Mouse (Mus musculus) heart, embryonic 14.5 days (tissue): Measurements from ENCODE around the gene 4930502E18Rik. TPM values are rescaled to one million over a fixed set of nuclear protein-coding genes. Genes with fewer than 3 reads are reported as not detected.

Source experiments
- ATAC-seq: fragments of 200-750 bp; cut with Nextera tagmentation; 2 replicates; pipeline ENCODE4 v1.8.0; 2017; ENCODE audit warnings: low read depth, moderate TSS enrichment; ENCODE audit not compliant: insufficient number of reproducible peaks, insufficient read depth, low FRiP score
- H3K27ac ChIP-seq, 2 experiments: fragments of 200-500 bp in 1 of 2; fragments of 300-500 bp in 1 of 2; sonication (generic) in 1 of 2; replicated peaks in 1 of 2; 2 replicates each; pipeline ENCODE4 v1.5.1; 2012 to 2014; ENCODE audit warnings: low read depth in 2 of 2, low read length in 2 of 2, control low read depth in 1 of 2, mild to moderate bottlenecking in 1 of 2, mixed read lengths in 1 of 2; ENCODE audit not compliant: control insufficient read depth in 1 of 2, insufficient read depth in 1 of 2
- H3K27me3 ChIP-seq: fragments of 300-500 bp; sonication (generic); 2 replicates; pipeline ENCODE4 v1.6.1; 2014; ENCODE audit warnings: mild to moderate bottlenecking, low read length, control low read depth; ENCODE audit not compliant: control insufficient read depth, insufficient read depth
- H3K36me3 ChIP-seq: fragments of 300-500 bp; sonication (generic); 2 replicates; pipeline ENCODE4 v1.6.1; 2014; ENCODE audit warnings: mild to moderate bottlenecking, control low read depth, low read length, mixed read lengths; ENCODE audit not compliant: control insufficient read depth, insufficient read depth
- H3K4me1 ChIP-seq, 2 experiments: fragments of 200-500 bp in 1 of 2; fragments of 300-500 bp in 1 of 2; sonication (generic) in 1 of 2; 2 replicates each; pipeline ENCODE4 v1.6.1; 2012 to 2014; ENCODE audit warnings: low read length in 2 of 2, control low read depth in 1 of 2, mixed read lengths in 1 of 2; ENCODE audit not compliant: control insufficient read depth in 2 of 2, insufficient read depth in 2 of 2
- H3K4me2 ChIP-seq: fragments of 300-500 bp; sonication (generic); 2 replicates; pipeline ENCODE4 v1.6.1; 2014; ENCODE audit warnings: mild to moderate bottlenecking, low read length
- H3K4me3 ChIP-seq, 2 experiments: fragments of 200-500 bp in 1 of 2; fragments of 300-500 bp in 1 of 2; sonication (generic) in 1 of 2; 2 replicates each; pipeline ENCODE4 v1.5.1; 2012 to 2014; ENCODE audit warnings: low read length in 2 of 2, mild to moderate bottlenecking in 2 of 2, control low read depth in 1 of 2, low read depth in 1 of 2, moderate library complexity in 1 of 2; ENCODE audit not compliant: control insufficient read depth in 1 of 2, insufficient read depth in 1 of 2
- H3K9ac ChIP-seq: fragments of 300-500 bp; sonication (generic); 2 replicates; pipeline ENCODE4 v1.6.1; 2014; ENCODE audit warnings: mild to moderate bottlenecking, low read length
- H3K9me3 ChIP-seq: fragments of 300-500 bp; sonication (generic); 2 replicates; pipeline ENCODE4 v1.6.1; 2016; ENCODE audit warnings: low read length, control low read depth; ENCODE audit not compliant: control insufficient read depth
- WGBS: fragments of 180-500 bp; shearing (Covaris S2); extraction: QIAGEN DNeasy Blood & Tissue Kit; methylation state at CpG from one replicate; pipeline ENCODE4 v1.1.7; 2014; 5-methylcytosine and 5-hydroxymethylcytosine counted together
- polyA plus RNA-seq: library from polyadenylated mRNA; unstranded; fragments of >200 nt; fragmentation: Nextera tagmentation; extraction: Ambion mirVana; gene quantifications from 2 replicates; pipeline ENCODE4 v1.2.1, GENCODE M21; 2014

The 4930502E18Rik gene
- polyA plus RNA-seq, 1 experiment from 2014 or later, result 0.42 TPM

DNA sequence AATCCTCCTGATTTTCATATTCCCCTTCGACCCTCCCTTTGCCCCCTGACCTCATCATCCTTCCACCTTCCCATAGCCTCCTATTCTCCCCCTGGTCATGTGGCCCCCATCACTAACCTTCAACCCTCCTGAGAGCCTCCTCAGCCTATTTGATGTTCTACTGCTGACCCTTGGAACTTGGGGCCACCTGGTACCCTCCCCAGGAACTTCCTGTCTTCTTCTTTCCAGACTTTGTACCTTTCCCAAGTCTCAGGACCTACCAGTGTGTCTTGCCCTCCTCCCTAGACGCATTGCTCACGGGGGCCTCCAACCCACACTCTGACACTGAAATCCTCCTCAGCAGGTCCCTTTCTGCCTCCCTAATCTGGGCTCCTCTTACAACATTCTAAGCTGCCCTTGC is 22.0 kb upstream of the 4930502E18Rik start:
- Histone ChIP-seq H3K4me1 (no peaks in the 10 kb centered on the region), H3K27ac (no peak overlapping the region), H3K9ac (no peak overlapping the region), H3K36me3 (no peaks in the 10 kb centered on the region), H3K4me3 (no peak overlapping the region), H3K9me3 (no peaks in the 10 kb centered on the region), H3K4me2 (no peak overlapping the region), H3K27me3 (no peaks in the 10 kb centered on the region)
- 57% methylated on average over 3 of the region's 3 CpGs for WGBS
- ATAC-seq, result no peak

DNA sequence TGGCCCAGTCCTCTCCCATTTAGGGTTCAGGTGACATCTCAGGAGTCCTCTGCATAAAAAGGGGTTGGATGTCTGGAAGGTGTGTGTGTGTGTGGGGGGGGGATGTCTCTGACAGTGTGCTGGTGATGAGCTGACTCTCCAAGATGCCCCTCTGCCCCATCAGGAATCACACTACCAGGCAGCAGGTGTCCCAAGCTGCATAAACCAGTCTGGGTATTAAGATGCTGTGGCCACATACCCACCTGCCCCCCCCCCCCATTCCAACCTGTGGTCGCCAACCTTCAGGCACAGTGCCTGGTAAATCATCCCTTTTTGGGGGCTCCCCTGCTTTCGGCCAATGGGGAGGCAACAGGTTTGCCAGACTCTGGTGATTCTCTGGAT is 8.7 kb upstream of the 4930502E18Rik start:
- H3K9ac ChIP-seq, result no peak overlapping the region; the same call in 1 of the 2 replicates
- no peak for ATAC-seq
- 47% methylated on average over 2 of the region's 2 CpGs for WGBS
- no peaks in the 10 kb centered on the region for H3K9me3 ChIP-seq
- peak overlapping the region; percentile 27 to 33; a peak in 1 of 4 replicates for H3K4me3 ChIP-seq
- no peaks in the 10 kb centered on the region for H3K27me3 ChIP-seq
- no peak overlapping the region for H3K27ac ChIP-seq
- H3K36me3 ChIP-seq, result no peaks in the 10 kb centered on the region
- H3K4me2 ChIP-seq, result peak overlapping the region; percentile 61
- H3K4me1 ChIP-seq, result peaks cover 0 to 4% of the 10 kb centered on the region in 2 experiments; a peak in 1 of 4 replicates

DNA sequence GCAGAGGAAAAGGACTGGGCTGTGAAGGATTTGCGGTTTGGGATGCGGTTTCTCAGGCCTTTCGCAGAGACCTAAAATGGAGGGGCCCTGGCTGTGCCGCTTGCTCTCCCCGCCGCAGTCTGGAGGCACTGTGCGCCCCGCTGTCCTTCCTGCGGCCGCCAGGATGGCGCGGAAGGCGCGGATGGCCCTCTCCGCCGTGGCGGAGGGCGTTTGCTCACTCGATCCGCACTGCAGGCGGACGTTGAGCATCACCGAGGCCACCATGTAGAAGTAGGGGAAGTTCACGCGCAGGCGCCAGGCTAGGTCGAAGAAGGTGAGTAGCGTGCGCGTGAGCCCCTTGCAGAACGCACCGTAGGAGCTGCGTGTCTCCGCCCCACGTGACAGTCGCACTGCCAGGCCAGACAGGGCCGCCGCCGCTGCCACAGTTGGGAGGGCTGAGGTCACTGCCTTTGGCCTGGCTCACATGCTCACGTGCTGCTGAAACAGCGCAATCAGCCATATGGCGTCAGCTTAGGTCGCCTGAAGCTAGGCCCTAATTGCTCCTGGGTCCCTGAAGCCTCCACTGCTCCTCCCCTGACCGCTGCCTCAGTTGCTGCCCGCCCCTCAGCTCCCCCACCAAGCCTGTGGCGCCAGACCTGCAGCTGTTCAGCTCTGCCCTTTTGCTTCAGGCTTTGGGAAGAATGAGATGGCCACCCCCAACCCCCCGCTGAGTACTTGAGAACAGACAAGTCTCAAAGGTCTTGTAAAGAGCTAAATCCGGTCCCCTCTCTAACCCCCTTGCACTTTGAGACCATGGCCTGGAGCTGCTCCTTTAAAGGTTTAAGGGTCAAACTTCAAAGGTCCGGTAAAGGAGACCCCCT is 8.1 kb upstream of the 4930502E18Rik start:
- WGBS, result 23% methylated on average over 41 of the region's 49 CpGs
- Histone ChIP-seq H3K36me3 (no peaks in the 10 kb centered on the region), H3K4me3 (peak overlapping the region; percentile 27 to 33), H3K4me2 (peak overlapping the region; percentile 61), H3K9me3 (no peaks in the 10 kb centered on the region), H3K9ac (peak overlapping the region; percentile 60), H3K4me1 (peaks cover 0 to 4% of the 10 kb centered on the region in 2 experiments; a peak in 1 of 4 replicates), H3K27me3 (no peaks in the 10 kb centered on the region), H3K27ac (no peak overlapping the region)
- ATAC-seq, result no peak

DNA sequence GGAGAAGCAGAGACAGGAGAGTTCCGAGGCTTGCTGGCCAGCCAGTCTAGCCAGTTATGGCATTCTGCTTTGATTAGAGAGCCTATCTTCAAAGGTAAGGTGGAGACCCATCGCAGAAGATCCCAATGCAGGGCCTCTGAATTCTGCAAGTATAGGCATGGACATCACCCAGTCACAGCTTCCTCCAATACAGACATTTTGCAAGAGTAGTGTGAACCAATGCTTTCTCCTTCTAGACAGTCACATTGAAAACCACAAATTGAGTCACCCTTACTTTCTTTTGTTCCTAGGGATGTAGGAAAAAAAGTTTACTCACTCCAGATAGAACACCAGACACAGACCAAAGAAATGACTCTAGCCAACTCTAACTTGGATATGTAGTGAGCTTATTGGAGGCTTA is 4.3 kb downstream of the 4930502E18Rik start:
- H3K27me3 ChIP-seq, result no peaks in the 10 kb centered on the region
- ATAC-seq, result no peak
- 67% methylated on average over 2 of the region's 2 CpGs for WGBS

DNA sequence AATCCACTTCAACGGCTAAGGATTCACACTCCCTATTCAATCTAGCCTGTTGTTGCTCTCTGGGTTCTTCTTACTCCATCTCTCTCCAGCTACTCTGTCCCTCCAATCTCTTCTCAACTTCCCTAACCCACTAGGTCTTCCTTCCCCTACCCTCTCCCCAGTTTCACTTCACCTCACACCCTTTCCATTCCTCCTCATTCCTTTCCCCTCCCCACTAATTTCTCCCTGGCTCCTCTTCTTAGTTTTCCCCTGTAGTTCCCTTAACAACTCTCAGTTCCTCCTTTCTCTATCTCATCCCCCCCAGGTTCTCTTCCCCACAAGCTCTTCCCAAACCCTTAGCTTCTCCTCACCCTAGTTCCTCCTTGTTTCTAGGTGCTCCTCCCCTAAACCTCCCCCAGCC is 28.2 kb downstream of the 4930502E18Rik start:
- H3K4me2 ChIP-seq, result no peak overlapping the region
- no peak overlapping the region for H3K4me3 ChIP-seq
- 0 out of 2 replicates have a peak, but pooled peaks cover 15% of the 10 kb centered on the region for H3K9me3 ChIP-seq
- no peak overlapping the region for H3K9ac ChIP-seq
- no peaks in the 10 kb centered on the region for H3K36me3 ChIP-seq
- no peaks in the 10 kb centered on the region for H3K4me1 ChIP-seq
- no peak overlapping the region for H3K27ac ChIP-seq
- H3K27me3 ChIP-seq, result no peaks in the 10 kb centered on the region
- WGBS, result 68% methylated on average over 1 of the region's 1 CpGs
- ATAC-seq, result no peak

More for the DNA sequence above, 4.3 kb downstream of the 4930502E18Rik start:
- Histone ChIP-seq H3K4me2 (no peak overlapping the region), H3K4me1 (no peaks in the 10 kb centered on the region), H3K9ac (no peak overlapping the region), H3K9me3 (no peaks in the 10 kb centered on the region), H3K4me3 (no peak overlapping the region), H3K36me3 (no peaks in the 10 kb centered on the region), H3K27ac (no peak overlapping the region)

DNA sequence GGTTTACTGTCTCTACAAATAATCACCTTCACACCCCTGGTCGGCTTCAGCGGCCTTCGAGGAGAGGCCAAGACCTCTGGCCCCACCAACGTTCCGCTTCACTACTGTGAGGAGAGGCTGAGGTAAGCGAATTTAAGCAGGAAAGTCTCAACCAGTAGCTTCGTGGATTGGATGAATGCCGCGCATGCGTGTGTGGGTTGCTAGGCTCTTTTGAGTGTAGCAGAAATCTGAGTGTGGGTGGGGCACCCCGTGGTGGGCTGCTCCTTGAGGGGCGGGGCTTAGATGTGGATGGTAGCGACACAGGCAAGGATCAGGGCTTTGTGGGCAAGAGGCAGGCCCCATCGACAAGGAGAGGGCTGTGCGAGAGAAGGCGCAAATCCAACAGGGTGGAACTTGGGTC is 33.1 kb downstream of the 4930502E18Rik start, which contains the start of gene 1700013H16Rik:
TSS of gene 1700013H16Rik (minus strand) at position 96 of the 400 bp plus-strand sequence.
- no peak for ATAC-seq
- 90% methylated on average over 16 of the region's 16 CpGs for WGBS
- no peak within 1 kb of the TSS for H3K27ac ChIP-seq
- H3K27me3 ChIP-seq, result no peaks in the 10 kb centered on the region
- no peak within 1 kb of the TSS for H3K4me2 ChIP-seq
- H3K36me3 ChIP-seq, result no peaks in the 10 kb centered on the region
- no peak within 1 kb of the TSS for H3K4me3 ChIP-seq
- 0 out of 2 replicates have a peak, but pooled peaks cover 15% of the 10 kb centered on the region for H3K9me3 ChIP-seq
- H3K9ac ChIP-seq, result no peak within 1 kb of the TSS
- H3K4me1 ChIP-seq, result no peaks in the 10 kb centered on the region

DNA sequence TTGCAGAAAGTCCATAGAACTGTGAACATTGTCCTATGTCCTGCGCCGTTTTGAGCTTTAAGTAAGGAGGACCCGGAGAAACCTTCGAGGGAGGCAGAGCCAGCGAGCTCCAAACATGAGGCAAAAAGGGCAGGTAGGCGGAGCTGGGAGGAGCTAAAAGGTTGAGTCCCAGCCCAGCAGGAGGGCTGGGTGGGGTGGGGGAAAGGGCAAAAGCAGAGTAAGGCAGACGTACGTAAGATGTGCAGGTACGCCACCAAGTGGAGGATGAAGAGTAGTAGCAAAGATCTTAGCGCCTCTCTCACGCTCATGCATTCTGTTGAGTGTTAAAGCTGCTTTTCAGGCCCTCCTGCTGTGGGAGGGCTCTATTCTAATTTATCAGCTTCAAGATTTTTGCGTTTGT is 51.6 kb downstream of the 4930502E18Rik start, which contains the start of gene Zfp36l3:
TSS of gene Zfp36l3 (minus strand) at position 119 of the 400 bp plus-strand sequence.
- Histone ChIP-seq H3K27me3 (no peaks in the 10 kb centered on the region), H3K4me1 (no peaks in the 10 kb centered on the region), H3K4me3 (no peak within 1 kb of the TSS), H3K36me3 (no peaks in the 10 kb centered on the region), H3K9me3 (no peaks in the 10 kb centered on the region), H3K9ac (no peak within 1 kb of the TSS), H3K27ac (no peak within 1 kb of the TSS), H3K4me2 (no peak within 1 kb of the TSS)
- WGBS, result 80% methylated on average over 12 of the region's 12 CpGs
- no peak for ATAC-seq
